Mouse (Mus musculus) right cerebral cortex, adult 18-20 months (tissue): ENCODE results near the gene Cpsf7.

Experiments
- DNase-seq: peaks from one replicate; pipeline ENCODE4 v3.0.0; 2022; ENCODE audit warnings: mixed read lengths

Gene Cpsf7

GRCm38 (mm10) chr19:10561558-10562314 lies 36.7 kb downstream of the Cpsf7 start:
- DNase-seq: no peak

GRCm38 (mm10) chr19:10562351-10562750 lies 37.3 kb downstream of the Cpsf7 start:
- DNase-seq: no peak

- no peak for DNase-seq
These were observed 39.2 kb downstream of the Cpsf7 start for GRCm38 (mm10) chr19:10564278-10564677.

- no peak for DNase-seq
These were observed 40.2 kb downstream of the Cpsf7 start for GRCm38 (mm10) chr19:10565217-10565616.

GRCm38 (mm10) chr19:10569627-10570026 lies 44.6 kb downstream of the Cpsf7 start:
- DNase-seq: no peak

- peak; percentile 95 for DNase-seq
These were observed 51.9 kb downstream of the Cpsf7 start, which contains the start of the genes Cyb561a3 and Tmem138 for GRCm38 (mm10) chr19:10576690-10577561. Cyb561a3 (plus strand) TSS chr19:10577172. Tmem138 (minus strand) TSS chr19:10577362.

- no peak for DNase-seq
These were observed 55.0 kb downstream of the Cpsf7 start for GRCm38 (mm10) chr19:10580102-10580501.

GRCm38 (mm10) chr19:10580761-10581160 lies 55.7 kb downstream of the Cpsf7 start:
- DNase-seq: no peak

GRCm38 (mm10) chr19:10581984-10582383 lies 56.9 kb downstream of the Cpsf7 start:
- no peak for DNase-seq

GRCm38 (mm10) chr19:10583550-10584146 lies 58.6 kb downstream of the Cpsf7 start:
- DNase-seq: no peak

GRCm38 (mm10) chr19:10585112-10585511 lies 60.0 kb downstream of the Cpsf7 start:
- no peak for DNase-seq

- DNase-seq: no peak
These were observed 62.2 kb downstream of the Cpsf7 start for GRCm38 (mm10) chr19:10587231-10587630.

- DNase-seq: no peak
These were observed 64.2 kb downstream of the Cpsf7 start for GRCm38 (mm10) chr19:10589127-10589857.

- no peak for DNase-seq
These were observed 65.2 kb downstream of the Cpsf7 start for GRCm38 (mm10) chr19:10590301-10590700.

GRCm38 (mm10) chr19:10591659-10592377 lies 66.8 kb downstream of the Cpsf7 start:
- DNase-seq: no peak
